Mouse (Mus musculus) kidney, postnatal 10 days (tissue): Measurements from ENCODE around the gene Lmbrd1.
A peak's percentile ranks its signal among the peaks of the same experiment; 100 is the strongest.
"Not testable (repeated sequence)": the region's sequence is repeated elsewhere in the genome, so short reads cannot be mapped to it uniquely, and the experiment has no call there.

ENCODE experiments used
- DNase-seq: peaks from one replicate; pipeline ENCODE4 v3.0.0; 2021; ENCODE audit warnings: mixed read lengths

Lmbrd1 gene

DNA sequence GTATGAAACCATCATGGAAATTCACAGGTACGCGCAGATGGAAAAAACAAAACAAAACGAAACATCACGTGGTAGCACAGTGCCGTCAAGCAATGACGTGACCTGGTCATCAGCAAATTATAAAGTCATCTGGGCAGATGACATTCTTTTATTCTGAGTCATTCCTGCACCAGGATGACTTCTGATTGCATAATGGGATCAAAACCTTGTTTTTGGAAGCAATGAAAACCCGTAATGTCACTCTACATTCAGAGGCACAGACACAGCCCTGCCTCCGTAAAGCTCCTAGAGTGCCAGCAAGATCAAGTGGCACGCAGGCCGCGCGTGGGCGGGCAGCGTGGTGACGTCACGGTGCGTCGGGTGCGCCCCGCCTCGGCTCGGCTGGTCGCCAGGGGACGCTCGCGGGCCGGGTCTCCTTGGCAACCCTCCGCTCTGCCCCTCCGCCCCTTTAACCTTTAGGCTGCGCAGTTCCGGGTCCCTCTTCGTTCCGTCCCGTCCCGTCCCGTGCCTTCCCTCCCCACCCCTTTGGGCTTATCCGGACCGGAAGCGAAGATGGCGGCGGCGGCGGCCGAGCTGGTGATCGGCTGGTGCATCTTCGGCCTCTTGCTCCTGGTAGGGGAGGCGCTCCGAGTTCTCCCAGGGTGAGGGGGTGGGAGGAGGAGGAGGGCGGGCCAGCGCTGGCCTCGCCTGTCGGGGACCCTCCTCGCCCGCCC, at the start of gene Lmbrd1:
Gene Lmbrd1, plus strand, starts transcription at position 426 of the 713 bp plus-strand sequence.
- DNase-seq: peak; percentile 96

DNA sequence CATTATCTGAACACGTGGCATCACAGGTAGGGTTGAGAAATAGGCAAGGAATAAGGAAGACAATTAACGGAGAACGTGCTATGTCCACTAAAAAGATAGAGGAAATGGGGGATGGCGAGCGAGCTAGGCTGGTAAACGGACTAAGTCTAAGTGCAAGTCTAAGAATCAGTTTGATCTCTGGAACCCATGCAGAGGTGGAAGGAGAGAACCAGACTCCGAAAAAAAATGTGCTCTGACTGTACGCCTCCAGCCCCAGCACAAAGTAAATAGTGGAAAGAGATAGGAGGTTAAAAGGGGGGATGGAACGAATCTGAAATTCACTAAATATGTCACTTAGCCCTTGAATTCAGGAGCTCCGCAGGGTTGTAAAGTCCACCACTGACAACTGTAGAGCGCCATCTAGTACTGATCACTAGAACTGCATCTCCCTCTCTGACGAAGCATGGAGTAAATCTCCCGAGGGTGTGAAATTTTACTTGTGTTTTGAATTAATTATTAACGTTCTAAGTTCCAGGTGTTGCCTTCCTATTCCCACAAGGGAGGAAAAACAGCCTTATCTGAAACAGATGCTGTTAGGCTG, 44.8 kb upstream of the Lmbrd1 start:
- DNase-seq: peak; percentile 41

DNA sequence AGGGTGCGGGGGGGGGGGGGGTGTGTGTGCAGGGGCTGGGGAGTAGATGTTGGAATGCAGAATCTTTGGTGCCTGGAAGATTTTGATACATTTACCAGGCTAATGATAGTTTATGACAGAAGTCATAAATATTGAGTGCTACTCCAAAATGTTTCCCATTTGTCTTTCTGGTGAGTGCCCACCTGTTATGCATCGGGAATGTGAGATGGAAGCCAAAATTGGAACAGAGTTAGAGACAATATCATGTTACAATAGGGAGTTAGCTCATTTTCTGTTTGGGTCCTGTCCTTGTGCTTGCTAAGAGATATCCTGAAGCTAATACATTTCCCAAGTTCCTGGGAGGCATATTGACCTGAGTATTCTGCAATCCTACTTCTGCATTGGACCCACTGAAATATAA, 28.3 kb upstream of the Lmbrd1 start:
- DNase-seq: no peak

DNA sequence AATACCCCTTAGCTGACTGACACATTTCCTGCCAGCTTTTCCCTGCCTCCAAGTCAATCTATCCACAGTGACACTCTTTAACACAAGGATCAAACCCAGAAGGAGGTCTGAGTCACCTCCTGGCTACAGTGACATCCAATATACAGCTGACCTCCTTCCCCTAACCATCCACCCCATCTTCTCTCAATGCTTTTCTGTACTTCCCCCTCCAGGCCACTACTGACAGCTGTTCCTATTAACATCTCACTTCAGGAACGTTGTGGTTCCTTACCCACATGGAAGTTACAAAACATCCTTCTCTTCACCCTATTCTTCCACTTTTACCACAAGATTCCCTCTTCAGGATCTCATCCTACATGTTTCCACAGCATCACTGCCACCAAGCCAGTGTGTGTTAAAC, 18.5 kb upstream of the Lmbrd1 start:
- DNase-seq: no peak

DNA sequence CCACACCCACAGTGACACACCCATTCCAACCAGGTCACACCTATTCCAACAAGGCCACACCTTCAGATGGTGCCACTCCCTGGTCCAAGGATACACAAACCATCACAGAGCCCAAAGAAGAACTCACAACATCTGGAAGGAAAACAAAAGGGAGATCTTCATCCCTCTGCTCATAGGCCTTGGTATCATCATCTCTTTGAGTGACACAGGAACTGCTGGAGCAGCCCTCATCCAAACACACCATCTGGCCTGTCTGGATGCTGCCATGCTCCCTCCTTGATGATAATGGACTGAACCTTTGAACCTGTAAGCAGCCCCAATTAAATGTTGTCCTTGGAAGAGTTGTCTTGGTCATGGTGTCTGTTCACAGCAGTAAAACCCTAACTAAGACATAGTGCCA, 17.8 kb upstream of the Lmbrd1 start:
- DNase-seq: not testable (repeated sequence)

DNA sequence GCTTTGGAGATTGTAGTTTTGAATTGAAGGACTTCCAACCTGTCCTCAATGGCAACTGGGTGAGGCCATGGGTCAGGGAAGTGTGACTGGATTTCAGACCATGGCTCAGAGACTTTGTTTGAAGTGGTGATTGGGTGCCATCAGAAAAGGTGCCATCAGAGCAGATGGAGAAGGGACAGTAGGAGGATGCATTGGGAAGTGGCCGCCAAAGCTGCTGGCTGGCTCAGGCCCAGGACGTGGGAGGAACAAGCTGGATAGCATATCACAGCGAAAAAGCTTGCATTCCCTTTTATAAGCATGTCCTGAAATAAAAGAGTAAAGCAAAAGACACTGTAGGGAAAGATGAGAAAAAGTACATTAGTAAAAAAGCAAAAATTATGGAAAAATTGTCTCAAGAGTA, 16.9 kb upstream of the Lmbrd1 start:
- no peak for DNase-seq

DNA sequence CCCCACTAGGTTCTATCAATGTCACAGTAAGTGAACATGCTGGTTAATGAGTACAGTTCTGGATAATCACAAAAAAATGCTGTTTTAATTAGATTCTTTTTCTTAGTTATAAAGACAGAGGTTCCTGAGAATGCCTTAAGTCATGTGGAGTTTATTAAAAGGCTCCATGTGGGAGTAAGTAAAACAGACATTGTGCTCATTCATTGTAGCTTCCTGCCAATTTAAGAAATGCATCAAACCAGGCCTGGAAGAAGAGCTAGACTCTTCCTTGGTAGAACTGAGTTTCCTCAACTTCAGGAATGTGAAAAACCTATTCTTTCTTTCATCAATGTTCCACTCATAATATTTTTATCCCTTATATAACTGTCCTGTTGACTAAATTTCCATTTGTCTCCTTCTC, 14.3 kb upstream of the Lmbrd1 start:
- no peak for DNase-seq

DNA sequence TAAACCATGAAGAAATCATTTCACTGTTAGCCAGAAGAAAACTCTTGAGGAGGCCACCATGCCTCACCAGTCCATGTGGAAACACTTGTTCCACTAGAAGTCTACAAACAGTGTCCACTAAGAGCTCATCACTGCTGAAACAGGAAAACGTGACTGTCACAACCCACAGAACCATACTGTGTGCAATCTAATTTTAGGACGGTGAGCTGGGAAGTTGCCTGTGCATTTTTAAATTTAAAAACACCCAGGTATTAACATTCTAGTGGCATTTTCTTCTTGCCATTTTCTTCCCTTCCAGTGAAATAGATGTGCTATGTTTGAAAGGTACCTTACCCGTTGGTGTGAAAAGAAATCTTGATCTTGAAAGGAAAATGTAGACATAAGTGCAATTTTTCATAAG, 5.2 kb upstream of the Lmbrd1 start:
- DNase-seq: no peak

DNA sequence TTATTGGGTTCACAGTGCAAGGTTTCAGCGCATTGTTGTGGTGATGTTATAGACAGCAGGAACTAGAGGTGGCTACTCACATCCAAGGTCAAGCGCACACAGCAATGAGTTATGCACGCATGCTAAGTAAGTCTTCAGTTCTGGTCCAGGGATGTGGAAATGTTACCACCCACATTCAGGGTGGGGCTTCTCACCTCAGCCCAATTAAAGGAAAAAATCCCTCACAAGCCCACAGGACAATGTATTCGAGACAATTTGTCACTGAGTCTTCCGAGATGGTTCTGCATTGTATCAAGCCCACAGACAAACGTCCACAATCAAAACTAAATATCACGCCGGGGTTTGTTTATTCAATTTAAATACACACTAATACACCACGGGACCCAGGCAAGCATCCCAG, 724 bp upstream of the Lmbrd1 start:
- no peak for DNase-seq

DNA sequence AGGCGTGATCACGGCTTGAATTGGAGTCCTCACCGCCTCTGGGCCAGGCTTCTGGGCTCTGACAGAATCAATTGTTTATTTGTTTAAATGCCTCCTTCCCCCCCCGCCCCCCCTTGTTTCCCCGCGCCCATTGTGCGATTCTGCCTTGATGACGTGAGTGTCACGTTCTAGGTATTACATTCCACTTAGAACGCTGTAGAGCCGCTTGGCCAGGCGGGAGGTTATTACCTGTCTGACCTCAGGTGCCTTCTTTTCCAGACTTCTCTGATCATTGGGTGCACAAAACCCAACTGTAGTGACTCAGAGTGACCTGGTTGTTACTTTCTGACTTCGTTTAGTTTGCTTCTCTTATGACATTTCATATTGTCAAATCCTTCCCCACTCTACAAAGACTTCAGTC, 641 bp downstream of the Lmbrd1 start:
- DNase-seq: no peak

DNA sequence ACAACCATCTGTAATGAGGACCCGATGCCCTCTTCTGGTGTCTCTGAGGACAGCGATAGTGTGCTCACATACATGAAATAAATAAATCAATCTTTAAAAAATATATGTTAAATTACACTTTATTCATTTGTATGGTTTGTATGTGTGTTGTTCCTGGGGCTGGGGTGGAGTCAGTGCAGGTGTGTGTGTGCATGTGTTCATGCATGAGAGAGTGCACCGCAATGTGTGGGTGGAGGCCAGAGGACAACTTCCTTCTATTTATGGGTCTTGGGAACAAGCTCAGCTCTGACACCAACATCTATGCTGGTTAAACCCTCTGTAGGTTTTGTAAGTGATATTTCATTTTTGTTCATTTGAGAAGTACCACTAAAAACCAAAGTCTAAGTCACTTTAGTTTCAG, 2.6 kb downstream of the Lmbrd1 start:
- no peak for DNase-seq

DNA sequence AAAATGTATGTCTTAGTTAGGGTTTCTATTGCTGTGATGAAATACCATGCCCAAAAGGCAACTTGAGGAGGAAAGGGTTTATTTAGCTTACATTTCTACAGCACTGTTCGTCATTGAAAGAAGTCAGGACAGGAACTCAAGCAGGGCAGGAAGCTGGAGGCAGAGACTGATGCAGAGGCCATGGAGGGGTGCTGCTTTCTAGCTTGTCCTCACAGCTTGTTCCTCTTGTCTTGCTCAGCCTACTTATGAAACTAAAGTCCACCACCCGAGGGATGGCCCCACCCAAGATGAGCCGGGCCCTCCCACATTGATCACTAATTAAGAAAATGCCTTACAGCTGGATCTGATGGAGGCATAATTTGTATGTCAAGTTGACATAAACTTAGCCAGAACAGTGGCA, 3.5 kb downstream of the Lmbrd1 start:
- DNase-seq: no peak

DNA sequence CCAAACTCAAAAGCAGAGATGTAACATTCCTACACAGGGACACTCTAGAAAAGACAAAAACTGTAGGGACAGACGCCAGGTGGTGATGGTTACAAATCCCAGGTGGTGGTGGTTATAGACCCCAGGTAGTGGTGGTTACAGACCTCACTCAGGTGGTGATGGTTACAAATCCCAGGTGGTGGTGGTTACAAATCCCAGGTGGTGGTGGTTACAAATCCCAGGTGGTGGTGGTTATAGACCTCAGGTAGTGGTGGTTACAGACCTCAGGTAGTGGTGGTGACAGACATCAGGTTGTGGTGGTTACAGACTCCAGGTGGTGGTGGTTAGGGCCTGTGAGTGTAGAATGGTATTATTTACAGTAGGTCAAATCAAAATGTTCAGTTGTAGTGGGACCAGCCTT, 5.5 kb downstream of the Lmbrd1 start:
- DNase-seq: no peak

DNA sequence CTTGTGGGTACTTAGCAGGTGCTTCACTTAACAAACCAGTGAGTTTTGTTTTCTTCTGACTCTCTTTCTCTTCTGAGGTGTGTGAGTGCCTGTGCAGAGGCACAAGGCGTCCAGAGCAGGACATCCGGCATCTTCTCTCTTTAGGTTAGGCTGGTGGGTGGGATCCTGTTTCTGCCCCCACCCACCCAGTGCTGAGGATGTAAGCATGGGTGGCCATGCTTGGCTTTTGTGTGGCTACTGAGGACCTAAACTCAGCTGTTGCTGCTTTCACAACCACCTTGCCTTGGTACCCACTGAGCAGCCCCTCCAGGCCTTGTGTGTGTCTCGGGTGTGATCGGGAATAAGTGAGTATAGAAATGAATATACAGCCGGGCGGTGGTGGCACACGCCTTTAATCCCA, 7.2 kb downstream of the Lmbrd1 start:
- no peak for DNase-seq

DNA sequence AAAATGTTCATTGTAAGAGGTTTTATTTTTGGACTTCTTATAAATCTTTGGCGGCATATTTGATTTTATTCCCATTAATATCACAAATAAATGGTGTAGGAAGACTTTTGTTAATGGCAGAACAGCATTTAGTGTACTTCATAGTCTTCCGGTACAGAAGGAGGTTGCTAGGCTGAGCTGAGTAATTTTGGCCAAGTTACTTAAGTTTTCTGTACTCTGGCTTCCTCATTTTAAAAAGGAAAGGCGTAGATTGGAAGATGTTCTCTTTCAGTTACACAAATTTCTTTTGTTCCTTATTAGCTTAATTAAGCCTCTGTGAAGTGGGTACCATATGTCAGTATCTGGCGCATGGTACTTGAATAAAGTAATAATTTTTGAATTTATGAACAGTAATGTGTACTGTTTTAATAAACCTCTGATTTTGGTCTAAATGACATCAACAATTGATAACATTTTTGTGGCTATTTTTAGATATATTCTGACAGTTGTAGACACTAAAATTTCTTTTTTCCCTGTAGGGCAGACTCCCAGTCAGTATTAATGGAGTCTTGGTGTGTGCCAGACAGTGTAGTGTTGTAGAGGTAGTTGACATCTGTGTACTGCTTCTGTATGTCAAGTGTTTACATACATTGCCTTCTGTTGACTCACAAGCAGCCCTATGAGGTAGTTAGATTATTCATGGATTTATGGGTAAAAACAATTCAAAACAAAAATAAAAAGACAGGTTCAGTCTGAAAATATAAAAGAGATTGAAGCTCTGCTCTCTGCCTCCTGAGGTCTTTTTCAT, 8.0 kb downstream of the Lmbrd1 start:
- no peak for DNase-seq

DNA sequence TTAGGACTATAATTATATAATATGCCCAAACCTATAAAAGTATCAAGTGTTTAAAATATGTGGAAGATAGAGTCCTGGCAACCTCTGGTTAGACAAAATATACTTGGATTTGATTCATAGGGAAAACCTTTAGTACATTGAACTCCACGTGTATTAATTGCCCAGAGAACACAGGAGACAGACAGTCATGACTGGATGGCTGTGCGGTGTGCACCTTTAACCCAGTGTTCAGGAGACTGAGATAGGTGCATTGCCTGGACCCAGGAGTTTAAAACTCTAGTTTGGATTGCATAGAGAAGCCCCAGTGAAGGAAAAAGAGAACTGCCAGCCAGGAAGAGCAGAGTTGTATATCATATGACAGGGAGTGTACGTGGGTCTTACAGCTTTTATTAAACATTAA, 19.2 kb downstream of the Lmbrd1 start:
- no peak for DNase-seq

DNA sequence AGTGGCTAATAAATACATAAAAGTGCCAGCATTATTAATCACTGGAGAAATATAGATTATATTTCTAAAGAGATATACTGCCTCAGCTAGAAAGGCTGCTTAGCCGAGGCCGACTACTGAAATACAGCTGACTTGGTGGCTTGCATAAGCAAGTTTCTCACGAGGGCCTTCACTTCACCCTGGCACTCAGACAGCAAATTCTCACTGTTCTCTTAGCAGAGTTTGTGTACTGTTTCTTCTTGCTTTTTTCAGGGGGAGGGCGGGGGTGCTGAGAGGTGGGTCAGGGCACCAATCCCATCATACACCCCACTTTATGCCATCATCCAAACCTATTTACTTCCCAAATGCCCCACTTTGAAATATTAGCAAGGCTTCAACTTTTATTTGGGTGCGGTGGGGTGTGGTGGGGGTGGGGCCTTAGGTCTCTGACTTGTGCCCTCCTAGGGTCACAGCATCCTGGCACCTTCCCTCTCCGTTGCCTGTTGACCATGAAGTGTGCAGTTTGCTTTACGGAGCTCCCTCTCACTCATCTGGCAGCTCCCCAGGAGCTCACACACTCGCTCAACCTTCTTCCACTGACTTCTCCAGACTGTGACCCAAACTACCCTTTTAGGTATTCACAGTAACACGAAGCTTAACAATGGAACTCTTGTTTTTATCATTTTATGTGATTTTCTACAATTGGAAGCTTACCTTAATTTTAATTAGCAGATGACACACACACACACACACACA, 19.9 kb downstream of the Lmbrd1 start:
- no peak for DNase-seq

DNA sequence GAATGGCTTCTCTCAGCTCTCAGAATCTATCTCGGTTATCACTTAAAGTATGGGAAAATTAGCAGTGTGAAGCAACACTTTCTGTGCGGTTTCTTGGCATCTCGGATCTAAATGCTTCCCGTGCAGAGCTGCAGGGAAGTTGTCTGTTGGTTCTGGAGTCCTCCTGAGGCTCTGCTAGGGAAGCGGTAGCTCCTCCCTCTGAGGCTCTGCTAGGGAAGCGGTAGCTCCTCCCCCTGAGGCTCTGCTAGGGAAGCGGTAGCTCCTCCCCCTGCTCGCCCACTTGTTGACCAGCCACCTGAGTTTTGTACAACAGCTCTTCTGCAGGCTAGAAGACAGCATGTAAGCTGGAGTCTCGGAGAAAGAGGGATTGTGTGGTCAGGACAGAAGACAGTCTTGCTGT, 20.9 kb downstream of the Lmbrd1 start:
- peak; percentile 60 for DNase-seq

DNA sequence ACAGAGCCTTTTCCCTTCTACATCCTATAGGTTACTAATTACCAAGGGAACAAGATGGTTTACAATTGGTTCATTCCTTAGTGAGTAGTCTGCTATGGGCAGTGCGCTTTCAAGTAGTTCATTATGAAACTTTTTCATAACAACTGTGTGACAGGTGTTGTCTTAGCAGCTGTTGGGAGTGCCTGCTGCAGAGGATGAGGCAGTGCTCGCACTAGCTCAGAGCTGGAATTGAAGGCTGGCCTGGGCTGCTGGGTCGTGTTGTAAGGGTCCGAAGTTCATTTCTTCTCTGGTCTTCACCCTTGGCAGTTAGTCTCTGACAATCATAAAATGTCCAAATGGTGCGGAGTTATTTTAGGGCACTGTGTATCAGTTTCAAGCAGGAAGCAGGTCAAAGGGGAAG, 21.8 kb downstream of the Lmbrd1 start:
- DNase-seq: no peak

DNA sequence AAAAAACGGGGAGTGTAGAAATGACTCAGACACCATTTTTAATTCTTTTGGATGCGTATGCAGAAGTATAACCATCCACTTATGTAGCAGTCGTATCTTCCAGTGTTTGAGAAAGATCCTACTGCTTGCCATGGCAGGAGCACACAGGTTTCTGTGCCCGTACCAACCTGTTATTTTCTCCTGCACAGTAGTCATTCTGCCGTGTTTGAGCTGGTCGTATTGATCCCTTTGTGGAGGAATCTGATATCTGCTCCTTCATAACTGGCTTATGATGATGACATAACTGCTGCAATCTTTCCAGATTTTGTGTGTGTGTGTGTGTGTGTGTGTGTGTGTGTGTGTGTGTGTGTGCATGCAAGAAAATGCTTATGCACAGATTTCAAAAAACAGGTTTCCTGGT, 25.4 kb downstream of the Lmbrd1 start:
- no peak for DNase-seq

DNA sequence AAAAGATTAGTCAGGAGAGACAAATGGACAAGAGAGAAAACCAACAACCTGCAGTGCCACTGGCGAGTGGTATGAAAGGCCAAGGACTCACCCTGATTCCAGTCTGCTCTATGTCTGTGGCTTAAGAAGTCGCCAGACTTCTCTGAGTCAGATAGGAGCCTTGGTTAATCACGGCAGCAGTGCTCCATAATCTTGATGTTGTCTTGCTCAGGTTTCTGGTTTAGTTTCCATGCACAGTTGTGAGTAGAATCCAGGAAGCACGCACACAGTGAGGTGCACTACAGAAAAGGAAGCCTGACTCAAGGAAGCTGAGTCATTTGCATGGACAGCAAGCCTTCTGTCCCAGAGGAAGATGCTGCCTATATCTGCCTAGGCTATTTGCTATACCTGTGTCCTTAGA, 37.9 kb downstream of the Lmbrd1 start:
- DNase-seq: no peak

DNA sequence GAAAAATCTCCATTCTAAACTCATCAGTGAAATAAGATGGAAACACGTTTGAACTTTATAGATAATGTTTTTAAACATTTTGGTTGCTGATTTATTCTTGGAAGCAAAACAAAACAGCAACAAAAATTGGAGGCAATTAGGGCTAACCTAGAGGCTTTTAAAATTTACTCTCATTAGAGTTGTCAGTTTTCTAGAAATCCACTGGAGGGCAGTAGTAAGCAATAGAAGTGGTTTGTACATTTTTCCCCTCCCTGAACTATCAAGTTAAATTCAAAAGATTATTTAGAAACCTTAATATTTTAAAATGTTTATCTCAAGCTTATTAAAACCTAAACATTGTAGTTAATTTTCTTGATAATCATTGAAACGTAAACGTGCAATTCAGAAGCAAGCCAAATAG, 41.2 kb downstream of the Lmbrd1 start:
- no peak for DNase-seq

DNA sequence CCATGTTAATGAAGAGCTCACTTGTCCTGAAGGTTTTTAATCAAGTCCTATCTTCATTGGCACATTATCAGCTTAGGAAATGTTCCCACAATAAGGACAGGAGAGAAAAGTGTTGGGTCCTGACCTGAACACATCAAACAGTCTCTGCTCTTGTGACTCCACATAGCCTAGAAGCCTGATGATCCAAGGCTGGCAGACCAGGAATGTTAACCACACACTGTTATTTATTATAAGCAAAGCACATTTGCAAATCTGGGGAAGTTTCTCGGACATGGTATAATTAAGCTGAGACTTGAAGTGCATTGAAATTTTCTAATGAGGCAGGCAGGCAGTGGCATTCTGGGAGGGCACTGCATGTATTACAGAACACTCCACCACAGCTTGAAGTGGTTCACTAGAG, 41.8 kb downstream of the Lmbrd1 start:
- DNase-seq: no peak

DNA sequence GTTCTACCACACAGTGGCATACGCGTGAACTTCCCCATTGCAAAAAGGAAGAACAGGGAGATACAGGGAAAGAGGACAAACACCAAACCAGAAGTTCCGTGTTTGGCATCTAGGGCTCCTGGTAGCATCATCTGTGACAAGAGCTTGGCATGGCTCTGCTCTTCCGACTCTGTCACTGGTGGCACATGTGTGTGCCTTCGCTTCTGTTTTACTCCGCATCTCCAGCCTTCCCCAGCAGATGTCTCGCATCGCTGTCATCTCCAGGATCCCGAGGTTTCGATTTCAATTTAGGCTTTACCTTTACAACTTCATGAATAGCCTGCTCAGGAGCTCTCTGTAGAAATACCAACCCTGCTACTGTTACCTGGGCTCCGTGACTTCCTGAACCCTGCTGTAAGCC, 51.4 kb downstream of the Lmbrd1 start:
- DNase-seq: no peak
